Mouse (Mus musculus) midbrain, embryonic 16.5 days (tissue): ENCODE measurements around the gene Gm38394. TPM values are rescaled to one million over a fixed set of nuclear protein-coding genes. Genes with fewer than 3 reads are reported as not detected.

Experiments
- ATAC-seq: fragments of 200-750 bp; cut with Nextera tagmentation; 2 replicates; pipeline ENCODE4 v1.8.0; 2017; ENCODE audit warnings: moderate TSS enrichment
- H3K27ac ChIP-seq: fragments of 300-500 bp; sonication (generic); 2 replicates; pipeline ENCODE4 v1.5.1; 2014; ENCODE audit warnings: mild to moderate bottlenecking, low read length, mixed read lengths
- H3K27me3 ChIP-seq: fragments of 300-500 bp; sonication (generic); 2 replicates; pipeline ENCODE4 v1.6.1; 2014; ENCODE audit warnings: low read depth, low read length, mixed read lengths; ENCODE audit not compliant: control insufficient read depth, insufficient read depth
- H3K36me3 ChIP-seq: fragments of 300-500 bp; sonication (generic); 2 replicates; pipeline ENCODE4 v1.6.1; 2014; ENCODE audit warnings: mild to moderate bottlenecking, low read length, moderate library complexity, mixed read lengths; ENCODE audit not compliant: control insufficient read depth, insufficient read depth
- H3K4me1 ChIP-seq: fragments of 300-500 bp; sonication (generic); 2 replicates; pipeline ENCODE4 v1.6.1; 2014; ENCODE audit warnings: mild to moderate bottlenecking, low read length, mixed read lengths; ENCODE audit not compliant: control insufficient read depth, insufficient read depth
- H3K4me2 ChIP-seq: fragments of 300-500 bp; sonication (generic); 2 replicates; pipeline ENCODE4 v1.6.1; 2014; ENCODE audit warnings: mild to moderate bottlenecking, low read length, mixed read lengths
- H3K4me3 ChIP-seq: fragments of 300-500 bp; sonication (generic); 2 replicates; pipeline ENCODE4 v1.5.1; 2014; ENCODE audit warnings: low read depth, mild to moderate bottlenecking, low read length, moderate library complexity, mixed read lengths
- H3K9ac ChIP-seq: fragments of 300-500 bp; sonication (generic); 2 replicates; pipeline ENCODE4 v1.6.1; 2014; ENCODE audit warnings: low read depth, low read length, mixed read lengths
- H3K9me3 ChIP-seq: fragments of 300-500 bp; sonication (generic); replicated peaks from 2 replicates; pipeline ENCODE4 v1.6.1; 2014; ENCODE audit warnings: mild to moderate bottlenecking, low read length, mixed read lengths; ENCODE audit not compliant: control insufficient read depth, poor library complexity, severe bottlenecking
- WGBS: fragments of 180-500 bp; shearing (Covaris S2); extraction: QIAGEN DNeasy Blood & Tissue Kit; methylation state at CpG from one replicate; pipeline ENCODE4 v1.1.7; 2014; 5-methylcytosine and 5-hydroxymethylcytosine counted together
- polyA plus RNA-seq: library from polyadenylated mRNA; unstranded; fragments of >200 nt; fragmentation: Nextera tagmentation; extraction: Ambion mirVana; gene quantifications from 2 replicates; pipeline ENCODE4 v1.2.1, GENCODE M21; 2015

Gene Gm38394
- polyA plus RNA-seq, 1 experiment from 2014 or later, result 2.3 TPM

DNA sequence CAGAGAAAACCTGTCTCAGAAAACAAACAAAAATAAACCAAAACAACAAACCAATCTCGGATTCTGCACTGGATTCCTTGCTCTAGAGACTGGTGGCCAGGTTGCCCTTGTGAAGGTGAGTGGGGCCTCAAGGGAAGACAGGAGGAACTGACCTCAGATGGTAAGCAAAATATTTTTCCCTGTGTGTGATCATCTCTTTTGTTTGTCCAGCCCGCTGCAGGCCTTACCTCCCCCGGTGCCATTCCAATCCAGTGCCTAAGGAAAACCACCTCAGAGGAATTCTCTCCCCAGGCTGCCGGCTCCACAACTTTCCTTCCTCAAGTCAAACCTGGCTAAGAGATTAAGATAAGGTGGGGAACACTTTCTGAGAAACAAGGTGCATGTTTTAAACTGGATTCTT lies 31.1 kb upstream of the Gm38394 start:
- H3K4me3 ChIP-seq, result no peak overlapping the region
- H3K36me3 ChIP-seq, result no peaks in the 10 kb centered on the region
- H3K4me1 ChIP-seq, result 0 out of 2 replicates have a peak, but pooled peaks cover 6% of the 10 kb centered on the region
- no peak overlapping the region for H3K4me2 ChIP-seq
- H3K27me3 ChIP-seq, result no peaks in the 10 kb centered on the region
- H3K9me3 ChIP-seq, result no peaks in the 10 kb centered on the region
- H3K27ac ChIP-seq, result no peak overlapping the region
- 46% methylated on average over 4 of the region's 4 CpGs for WGBS
- no peak overlapping the region for H3K9ac ChIP-seq
- no peak for ATAC-seq

DNA sequence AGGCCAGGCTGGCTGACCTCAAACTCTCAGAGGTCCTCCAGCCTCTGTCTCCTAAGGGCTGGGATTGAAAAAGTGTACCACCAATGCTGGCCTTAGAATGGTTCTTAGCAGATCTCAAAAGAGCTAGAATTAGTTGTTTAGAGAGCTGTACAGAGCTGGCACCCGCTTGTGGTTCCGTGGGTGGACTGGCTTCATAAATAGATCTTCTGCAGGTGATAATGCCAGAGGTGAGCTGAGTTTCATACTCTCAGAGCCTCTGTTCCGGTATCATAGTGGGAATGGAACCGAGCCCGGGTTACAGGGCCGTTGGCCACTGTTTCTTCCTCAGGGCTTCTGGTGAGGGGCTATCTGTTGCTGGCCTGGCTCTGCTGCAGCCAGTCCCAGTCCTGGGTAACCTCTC lies 29.9 kb upstream of the Gm38394 start:
- no peak for ATAC-seq
- H3K4me3 ChIP-seq, result no peak overlapping the region

DNA sequence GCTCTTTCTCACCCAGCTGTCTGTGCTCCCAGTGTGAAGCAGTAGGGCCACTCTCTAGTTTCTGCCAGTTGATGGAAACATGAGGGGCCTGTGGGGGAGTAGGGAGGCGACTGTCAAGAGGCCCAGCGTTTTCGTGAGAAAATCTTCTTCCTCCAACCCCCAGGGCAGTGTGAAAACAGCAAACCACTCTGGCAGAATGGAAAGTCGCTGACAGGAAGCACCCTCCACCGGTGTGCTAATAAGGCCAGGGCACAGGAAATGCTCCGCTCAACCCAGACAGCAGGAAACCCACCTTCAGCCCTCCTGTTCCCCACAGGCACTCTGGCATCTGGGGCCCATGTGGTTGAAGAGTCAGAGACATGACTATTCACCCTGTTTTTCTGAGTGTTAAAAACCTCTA lies 28.8 kb upstream of the Gm38394 start, which contains the start of gene Lax1:
Lax1 (minus strand) TSS at position 212 of the 400 bp plus-strand sequence.
- WGBS, result 65% methylated on average over 6 of the region's 6 CpGs
- H3K36me3 ChIP-seq, result no peaks in the 10 kb centered on the region
- H3K9me3 ChIP-seq, result no peaks in the 10 kb centered on the region
- H3K4me1 ChIP-seq, result no peaks in the 10 kb centered on the region
- no peak within 1 kb of the TSS for H3K9ac ChIP-seq
- H3K27me3 ChIP-seq, result no peaks in the 10 kb centered on the region
- ATAC-seq, result no peak
- H3K27ac ChIP-seq, result no peak within 1 kb of the TSS
- no peak within 1 kb of the TSS for H3K4me2 ChIP-seq
- no peak within 1 kb of the TSS for H3K4me3 ChIP-seq

More for the DNA sequence above, 29.9 kb upstream of the Gm38394 start:
- Histone ChIP-seq H3K27me3 (no peaks in the 10 kb centered on the region), H3K27ac (no peak overlapping the region), H3K36me3 (no peaks in the 10 kb centered on the region), H3K4me2 (no peak overlapping the region), H3K9ac (no peak overlapping the region), H3K4me1 (0 out of 2 replicates have a peak, but pooled peaks cover 5% of the 10 kb centered on the region), H3K9me3 (no peaks in the 10 kb centered on the region)
- 97% methylated on average over 6 of the region's 6 CpGs for WGBS

- H3K27me3 ChIP-seq, result no peaks in the 10 kb centered on the region
- no peak overlapping the region for H3K27ac ChIP-seq
- H3K9ac ChIP-seq, result no peak overlapping the region
- no peak overlapping the region for H3K4me3 ChIP-seq
- H3K9me3 ChIP-seq, result no peaks in the 10 kb centered on the region
- no peaks in the 10 kb centered on the region for H3K4me1 ChIP-seq
- WGBS, result 70% methylated on average over 7 of the region's 7 CpGs
- ATAC-seq, result no peak
- H3K36me3 ChIP-seq, result no peaks in the 10 kb centered on the region
- H3K4me2 ChIP-seq, result no peak overlapping the region
Observed at GRCm38 (mm10) chr1:133688301-133688700, 27.2 kb upstream of the Gm38394 start.

- WGBS, result 82% methylated on average over 10 of the region's 10 CpGs
- H3K36me3 ChIP-seq, result no peaks in the 10 kb centered on the region
- H3K4me1 ChIP-seq, result no peaks in the 10 kb centered on the region
- H3K9ac ChIP-seq, result no peak overlapping the region
- H3K27ac ChIP-seq, result no peak overlapping the region
- H3K4me2 ChIP-seq, result no peak overlapping the region
- no peak for ATAC-seq
- no peaks in the 10 kb centered on the region for H3K27me3 ChIP-seq
- no peaks in the 10 kb centered on the region for H3K9me3 ChIP-seq
- no peak overlapping the region for H3K4me3 ChIP-seq
Observed at GRCm38 (mm10) chr1:133685749-133686519, 24.8 kb upstream of the Gm38394 start.

DNA sequence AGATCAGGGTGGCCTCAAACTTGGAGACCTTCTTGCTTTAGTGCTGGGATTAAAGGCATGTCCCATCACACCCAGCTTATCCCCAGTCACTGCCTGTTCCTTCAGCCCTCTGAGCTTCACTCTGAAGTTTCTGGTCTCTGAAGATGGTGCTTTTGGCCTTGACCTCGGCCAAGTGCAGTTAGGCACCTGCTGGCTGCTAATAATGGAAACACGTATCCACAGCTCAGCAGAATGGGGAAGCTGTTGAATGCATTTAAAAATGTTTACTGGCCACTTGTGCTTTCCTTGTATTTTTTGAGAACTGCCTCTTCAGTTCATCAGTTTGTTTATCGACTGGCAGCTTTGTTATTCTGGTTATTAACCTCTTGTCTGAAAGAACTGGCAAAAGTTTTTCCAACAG lies 10.7 kb upstream of the Gm38394 start:
- no peak overlapping the region for H3K4me2 ChIP-seq
- no peaks in the 10 kb centered on the region for H3K27me3 ChIP-seq
- no peaks in the 10 kb centered on the region for H3K36me3 ChIP-seq
- no peak overlapping the region for H3K27ac ChIP-seq
- no peak for ATAC-seq
- WGBS, result 70% methylated on average over 3 of the region's 3 CpGs
- H3K4me3 ChIP-seq, result no peak overlapping the region
- no peaks in the 10 kb centered on the region for H3K9me3 ChIP-seq
- H3K4me1 ChIP-seq, result no peaks in the 10 kb centered on the region
- H3K9ac ChIP-seq, result no peak overlapping the region

GRCm38 (mm10) chr1:133671266-133671665 lies 10.1 kb upstream of the Gm38394 start:
- 93% methylated on average over 3 of the region's 3 CpGs for WGBS
- no peaks in the 10 kb centered on the region for H3K36me3 ChIP-seq

GRCm38 (mm10) chr1:133670776-133671175 lies 9.7 kb upstream of the Gm38394 start:
- Histone ChIP-seq H3K27ac (no peak overlapping the region), H3K9ac (no peak overlapping the region), H3K4me3 (no peak overlapping the region), H3K9me3 (no peaks in the 10 kb centered on the region), H3K4me2 (no peak overlapping the region), H3K4me1 (no peaks in the 10 kb centered on the region), H3K36me3 (no peaks in the 10 kb centered on the region), H3K27me3 (no peaks in the 10 kb centered on the region)
- no peak for ATAC-seq
- 88% methylated on average over 6 of the region's 6 CpGs for WGBS

More at GRCm38 (mm10) chr1:133671266-133671665, 10.1 kb upstream of the Gm38394 start:
- no peaks in the 10 kb centered on the region for H3K27me3 ChIP-seq
- no peak overlapping the region for H3K27ac ChIP-seq
- ATAC-seq, result no peak
- H3K4me3 ChIP-seq, result no peak overlapping the region
- no peak overlapping the region for H3K9ac ChIP-seq
- H3K4me1 ChIP-seq, result no peaks in the 10 kb centered on the region
- H3K9me3 ChIP-seq, result no peaks in the 10 kb centered on the region
- H3K4me2 ChIP-seq, result no peak overlapping the region

DNA sequence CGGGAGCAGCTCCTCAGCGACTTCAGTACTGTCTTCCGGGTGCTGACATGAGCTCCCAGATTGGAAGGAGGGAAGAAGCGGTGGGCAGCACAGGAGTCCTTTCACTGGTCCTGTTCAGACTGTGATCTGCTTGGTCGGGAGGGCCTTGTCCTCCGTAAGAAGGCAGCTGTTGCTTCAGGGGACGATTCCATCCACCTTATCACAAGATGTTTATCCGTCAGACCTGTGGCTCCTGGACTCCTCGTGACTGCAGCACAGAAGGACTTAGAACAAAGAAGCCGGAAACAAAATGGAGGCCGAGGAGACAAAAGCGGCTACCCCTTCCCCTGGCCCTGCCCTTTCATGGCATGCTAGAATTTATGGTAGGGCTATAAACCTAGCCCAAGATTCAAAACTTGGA lies 9.1 kb upstream of the Gm38394 start:
- ATAC-seq, result no peak
- H3K9me3 ChIP-seq, result no peaks in the 10 kb centered on the region
- WGBS, result 84% methylated on average over 12 of the region's 12 CpGs
- no peaks in the 10 kb centered on the region for H3K27me3 ChIP-seq
- H3K4me1 ChIP-seq, result no peaks in the 10 kb centered on the region
- H3K4me2 ChIP-seq, result no peak overlapping the region
- no peak overlapping the region for H3K9ac ChIP-seq
- H3K36me3 ChIP-seq, result no peaks in the 10 kb centered on the region
- no peak overlapping the region for H3K4me3 ChIP-seq
- H3K27ac ChIP-seq, result no peak overlapping the region
